Mouse (Mus musculus) G1E (cell line): ENCODE results near the gene Gja5. TPM values are rescaled to one million over a fixed set of nuclear protein-coding genes. Genes with fewer than 3 reads are reported as not detected.
A peak's percentile ranks its signal among the peaks of the same experiment; 100 is the strongest.

Experiments
- ATAC-seq: 2 replicates; pipeline ENCODE4 v1.8.0; 2016; ENCODE audit warnings: mild to moderate bottlenecking; ENCODE audit not compliant: insufficient number of reproducible peaks, poor library complexity, low FRiP score, severe bottlenecking; ENCODE audit errors: extremely low read depth
- DNase-seq: peaks from one replicate; pipeline ENCODE4 v3.0.0; 2012; ENCODE audit warnings: low spot score
- H3K27me3 ChIP-seq: 2 replicates; pipeline ENCODE4 v1.6.1; 2012; ENCODE audit warnings: mild to moderate bottlenecking, low read length, inconsistent platforms; ENCODE audit not compliant: insufficient read depth
- H3K36me3 ChIP-seq: replicated peaks from 2 replicates; pipeline ENCODE3; 2012; ENCODE audit warnings: mild to moderate bottlenecking, inconsistent platforms
- H3K4me1 ChIP-seq: 2 replicates; pipeline ENCODE4 v1.6.1; 2012; ENCODE audit warnings: low read depth, low read length, inconsistent platforms, mixed read lengths; ENCODE audit not compliant: insufficient read depth
- H3K4me3 ChIP-seq: 2 replicates; pipeline ENCODE4 v1.5.1; 2012; ENCODE audit warnings: low read depth, mild to moderate bottlenecking, inconsistent platforms, low read length, moderate library complexity, mixed read lengths
- H3K9me3 ChIP-seq: replicated peaks from 2 replicates; pipeline ENCODE4 v1.6.1; 2012; ENCODE audit warnings: inconsistent platforms
- CTCF ChIP-seq: IDR thresholded peaks from 2 replicates; pipeline ENCODE4 v1.5.1; 2012; ENCODE audit warnings: low read depth, low read length, inconsistent platforms, mixed read lengths
- GATA1 ChIP-seq: IDR thresholded peaks from 2 replicates; pipeline ENCODE4 v1.6.1; 2012; ENCODE audit warnings: borderline replicate concordance, low read length, inconsistent platforms, mixed read lengths
- GATA2 ChIP-seq: IDR thresholded peaks from 2 replicates; pipeline ENCODE4 v1.6.1; 2012; ENCODE audit warnings: low read depth, low read length, inconsistent platforms, borderline replicate concordance
- POLR2AphosphoS5 ChIP-seq: IDR thresholded peaks from 2 replicates; pipeline ENCODE4 v1.6.1; 2012; ENCODE audit warnings: low read depth, low read length, inconsistent platforms; ENCODE audit not compliant: insufficient replicate concordance
- TAL1 ChIP-seq: conservative IDR thresholded peaks from 2 replicates; pipeline ENCODE4 v1.6.1; 2012; ENCODE audit warnings: low read depth, low read length, inconsistent platforms, mixed read lengths
- polyA plus RNA-seq: library from polyadenylated mRNA; stranded (reverse); fragments of >175 nt; gene quantifications from 2 replicates; pipeline ENCODE4 v1.2.3, GENCODE M21; 2012
- total RNA-seq, 2 experiments: library from RNA; stranded (forward) in 1 of 2; stranded (reverse) in 1 of 2; fragments of 200-1000 nt in 1 of 2; fragments of >200 nt in 1 of 2; fragmentation: Nextera tagmentation in 1 of 2; gene quantifications; 2 replicates each; pipeline ENCODE4 v1.2.3; 2014 to 2017

Gene Gja5
- total and polyA plus RNA-seq, 3 experiments: 0.02 to 0.05 TPM; not detected in 1

GRCm38 (mm10) chr3:96882061-96882849 lies 22.2 kb upstream of the Gja5 start:
- ATAC-seq: no peak
- Histone ChIP-seq H3K36me3 (peaks cover 94% of the 10 kb centered on the region), H3K4me1 (no peaks in the 10 kb centered on the region), H3K4me3 (no peak overlapping the region), H3K9me3 (no peaks in the 10 kb centered on the region), H3K27me3 (no peaks in the 10 kb centered on the region)
- no peak for TF ChIP-seq POLR2AphosphoS5
- no peak for TF ChIP-seq TAL1
- no peak for TF ChIP-seq GATA1
- TF ChIP-seq GATA2: no peak
- TF ChIP-seq CTCF: no peak
- DNase-seq: no peak

GRCm38 (mm10) chr3:96883690-96884089 lies 20.8 kb upstream of the Gja5 start:
- Histone ChIP-seq H3K36me3 (peaks cover 92% of the 10 kb centered on the region), H3K27me3 (no peaks in the 10 kb centered on the region), H3K4me3 (no peak overlapping the region), H3K4me1 (no peaks in the 10 kb centered on the region), H3K9me3 (no peaks in the 10 kb centered on the region)
- ATAC-seq (no peak), DNase-seq (no peak)
- no peak for TF ChIP-seq GATA2
- TF ChIP-seq GATA1: no peak
- TF ChIP-seq TAL1: no peak
- no peak for TF ChIP-seq POLR2AphosphoS5
- TF ChIP-seq CTCF: no peak

DNA sequence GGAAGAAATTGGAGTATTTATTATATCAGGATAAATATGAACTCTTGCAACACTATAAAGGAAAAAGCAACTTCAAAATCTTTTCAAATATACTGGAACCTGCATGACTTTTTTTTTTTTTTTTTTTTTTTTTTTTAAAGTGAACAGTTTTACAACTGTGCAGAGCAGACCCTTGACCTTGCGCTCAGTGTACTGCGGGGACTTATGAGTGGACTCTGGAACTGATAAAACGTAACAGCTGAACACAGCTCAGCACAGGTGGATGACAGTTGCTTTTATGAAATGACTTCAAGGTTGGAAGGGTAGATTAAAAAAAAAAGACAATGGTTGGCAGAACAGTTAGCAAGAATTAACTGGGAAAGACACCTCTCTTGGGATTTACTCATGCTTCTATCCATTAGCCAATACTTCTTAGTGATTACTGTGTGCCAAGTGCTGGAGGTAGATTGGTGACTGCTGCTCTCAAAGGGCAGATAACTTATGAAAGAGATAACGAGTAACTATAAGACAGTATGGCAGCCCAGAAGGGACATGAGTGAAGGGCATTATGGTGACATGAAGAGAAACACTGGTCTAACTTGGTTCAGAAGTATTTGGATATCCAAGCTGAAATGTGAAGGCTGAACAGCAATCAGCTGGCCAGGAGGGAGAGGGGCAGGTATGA lies 2.0 kb upstream of the Gja5 start:
- TF ChIP-seq POLR2AphosphoS5: no peak
- Histone ChIP-seq H3K4me3 (no peak overlapping the region), H3K27me3 (no peaks in the 10 kb centered on the region), H3K9me3 (no peaks in the 10 kb centered on the region), H3K4me1 (peaks cover 23% of the 10 kb centered on the region), H3K36me3 (peaks cover 45% of the 10 kb centered on the region)
- DNase-seq (no peak), ATAC-seq (no peak)

DNA sequence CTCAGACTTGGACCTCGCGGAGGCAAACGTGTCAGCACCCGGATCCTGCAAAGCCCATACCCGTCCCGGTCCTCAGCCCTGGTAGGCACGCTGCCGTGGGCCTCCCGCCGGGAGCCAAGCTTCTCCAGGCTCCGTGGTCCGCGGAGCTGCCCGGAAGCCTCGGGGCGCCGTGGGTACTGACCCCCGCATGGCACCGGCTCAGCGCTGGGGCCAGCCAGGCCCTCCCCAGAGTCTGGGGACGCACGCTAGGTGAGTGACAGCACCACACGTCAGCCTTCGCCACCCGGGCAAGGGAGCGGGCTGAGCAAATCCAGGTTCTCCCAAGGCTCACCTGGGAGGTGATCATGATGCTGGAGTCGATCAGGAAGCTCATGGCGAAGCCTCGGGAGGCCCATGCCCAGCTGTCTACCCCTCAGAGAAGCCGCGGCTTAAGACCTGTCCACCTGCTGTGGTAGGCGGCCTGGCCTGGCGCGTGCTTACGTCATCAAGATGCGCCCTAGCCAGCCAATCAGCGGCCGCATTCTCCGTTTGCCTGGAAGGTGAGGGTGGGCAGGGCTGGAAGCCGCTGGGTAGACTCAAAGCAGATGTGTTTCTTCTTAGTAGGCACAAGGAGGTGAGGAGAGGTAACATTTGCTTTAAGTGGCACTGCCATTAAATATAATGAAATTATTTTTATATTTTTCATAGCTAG lies 503 bp downstream of the Gja5 start, which contains the start of gene Gpr89:
Gene Gpr89, minus strand, starts transcription at position 496 of the 691 bp plus-strand sequence.
- Histone ChIP-seq H3K4me3 (peak within 1 kb of the TSS; percentile 99), H3K27me3 (peaks cover 3% of the 10 kb centered on the region; the same call in 1 of the 2 replicates), H3K36me3 (peaks cover 25% of the 10 kb centered on the region), H3K4me1 (peaks cover 23% of the 10 kb centered on the region), H3K9me3 (no peaks in the 10 kb centered on the region)
- DNase-seq: peak; percentile 96
- peak; percentile 92 for ATAC-seq
- no peak for TF ChIP-seq POLR2AphosphoS5
- no peak for TF ChIP-seq TAL1
- TF ChIP-seq GATA1: no peak
- TF ChIP-seq GATA2: no peak
- no peak for TF ChIP-seq CTCF

DNA sequence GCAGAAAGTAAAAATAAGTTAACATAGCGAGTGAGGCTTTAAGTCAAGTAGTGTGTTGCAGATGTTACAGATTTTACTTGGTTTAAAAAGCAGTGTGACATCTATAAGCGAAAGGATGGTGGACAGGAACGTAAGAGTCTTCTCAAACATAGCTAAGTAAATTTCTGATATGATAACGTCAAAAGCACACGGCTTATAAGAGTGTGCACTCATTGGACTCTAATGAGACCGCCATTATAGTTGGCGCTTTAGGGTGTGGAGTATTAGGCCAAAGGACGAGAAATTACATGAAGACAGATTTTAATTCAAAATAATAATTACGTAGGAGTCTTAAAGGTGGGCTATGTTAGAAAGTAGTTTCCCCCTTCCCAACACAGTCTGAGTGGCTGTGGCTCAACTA lies 1.1 kb downstream of the Gja5 start:
- Histone ChIP-seq H3K36me3 (peaks cover 19% of the 10 kb centered on the region), H3K4me3 (peak overlapping the region; percentile 99), H3K4me1 (peaks cover 23% of the 10 kb centered on the region), H3K27me3 (peaks cover 6% of the 10 kb centered on the region; the same call in 1 of the 2 replicates), H3K9me3 (no peaks in the 10 kb centered on the region)
- DNase-seq (no peak), ATAC-seq (no peak)
- TF ChIP-seq TAL1: no peak
- TF ChIP-seq CTCF: no peak
- no peak for TF ChIP-seq GATA2
- no peak for TF ChIP-seq POLR2AphosphoS5
- TF ChIP-seq GATA1: no peak

GRCm38 (mm10) chr3:96920991-96921390 lies 16.5 kb downstream of the Gja5 start:
- Histone ChIP-seq H3K27me3 (peaks cover 21% of the 10 kb centered on the region), H3K4me3 (no peak overlapping the region), H3K9me3 (no peaks in the 10 kb centered on the region), H3K36me3 (no peaks in the 10 kb centered on the region), H3K4me1 (0 out of 2 replicates have a peak, but pooled peaks cover 2% of the 10 kb centered on the region)
- TF ChIP-seq GATA1: no peak
- TF ChIP-seq CTCF: no peak
- no peak for TF ChIP-seq TAL1
- no peak for TF ChIP-seq POLR2AphosphoS5
- no peak for TF ChIP-seq GATA2
- DNase-seq: no peak
- no peak for ATAC-seq
